Mouse (Mus musculus) thymus, adult 2 months (tissue): ENCODE results near the gene Cfap45.

Experiments
- CTCF ChIP-seq: fragments of 200-500 bp; IDR thresholded peaks from 2 replicates; pipeline ENCODE4 v1.5.1; 2012; ENCODE audit warnings: mild to moderate bottlenecking, control low read depth, low read length, moderate library complexity, borderline replicate concordance; ENCODE audit not compliant: control insufficient read depth, poor library complexity, insufficient read depth; ENCODE audit errors: extremely low read depth
- POLR2A ChIP-seq: fragments of 200-500 bp; IDR thresholded peaks from 2 replicates; pipeline ENCODE4 v1.6.1; 2012; ENCODE audit warnings: mild to moderate bottlenecking, low read length, control low read depth, moderate library complexity; ENCODE audit not compliant: control insufficient read depth, poor library complexity, insufficient read depth; ENCODE audit errors: extremely low read depth

- TF ChIP-seq POLR2A (no peak), CTCF (no peak)
Measured at GRCm38 (mm10) chr1:172520576-172521440, at the start of gene Cfap45.
